Mouse (Mus musculus) right cerebral cortex, postnatal 36 days (tissue): ENCODE data around the gene Paxx.

ENCODE experiments used
- DNase-seq, 2 experiments: peaks; one replicate each; pipeline ENCODE4 v3.0.0; 2022; ENCODE audit warnings: low spot score in 2 of 2, mixed read lengths in 1 of 2

Gene Paxx

DNA sequence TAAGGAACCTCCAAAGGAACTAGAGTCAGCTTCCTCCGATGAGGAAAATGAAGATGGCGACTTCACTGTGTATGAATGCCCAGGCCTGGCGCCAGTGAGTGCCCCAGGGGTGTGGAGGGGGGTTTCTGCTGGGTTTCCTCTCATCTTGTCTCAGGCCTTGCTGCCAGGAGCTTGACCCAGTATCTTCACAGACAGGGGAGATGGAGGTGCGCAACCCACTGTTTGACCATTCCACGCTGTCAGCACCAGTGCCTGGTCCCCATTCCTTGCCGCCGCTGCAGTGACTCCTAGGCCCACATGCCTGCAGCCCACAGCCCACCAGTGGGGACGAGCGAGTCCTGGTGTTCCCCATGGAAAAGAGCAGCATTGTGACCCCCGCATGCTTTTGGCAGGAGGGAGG lies 52.0 kb downstream of the Paxx start:
- no peak for DNase-seq
